Mouse (Mus musculus) hindbrain, embryonic 16.5 days (tissue): ENCODE data around the gene Sec24c. TPM values are rescaled to one million over a fixed set of nuclear protein-coding genes. Genes with fewer than 3 reads are reported as not detected.

Experiments used
- ATAC-seq: fragments of 200-750 bp; cut with Nextera tagmentation; 2 replicates; pipeline ENCODE4 v1.8.0; 2017; ENCODE audit warnings: moderate TSS enrichment, moderate library complexity
- H3K27ac ChIP-seq: fragments of 300-500 bp; sonication (generic); 2 replicates; pipeline ENCODE4 v1.5.1; 2014; ENCODE audit warnings: low read depth, mild to moderate bottlenecking, control low read depth, low read length, moderate library complexity
- H3K27me3 ChIP-seq: fragments of 300-500 bp; sonication (generic); replicated peaks from 2 replicates; pipeline ENCODE4 v1.6.1; 2014; ENCODE audit warnings: low read length; ENCODE audit not compliant: control insufficient read depth, insufficient read depth
- H3K36me3 ChIP-seq: fragments of 300-500 bp; sonication (generic); 2 replicates; pipeline ENCODE4 v1.6.1; 2014; ENCODE audit warnings: mild to moderate bottlenecking, low read length, moderate library complexity, mixed read lengths; ENCODE audit not compliant: control insufficient read depth, insufficient read depth
- H3K4me1 ChIP-seq: fragments of 300-500 bp; sonication (generic); 2 replicates; pipeline ENCODE4 v1.6.1; 2014; ENCODE audit warnings: low read depth, low read length; ENCODE audit not compliant: control insufficient read depth, insufficient read depth
- H3K4me2 ChIP-seq: fragments of 300-500 bp; sonication (generic); 2 replicates; pipeline ENCODE4 v1.6.1; 2014; ENCODE audit warnings: mild to moderate bottlenecking, low read length, control low read depth, moderate library complexity
- H3K4me3 ChIP-seq: fragments of 300-500 bp; sonication (generic); 2 replicates; pipeline ENCODE4 v1.5.1; 2014; ENCODE audit warnings: mild to moderate bottlenecking, low read length, control low read depth, moderate library complexity
- H3K9ac ChIP-seq: fragments of 300-500 bp; sonication (generic); 2 replicates; pipeline ENCODE4 v1.6.1; 2014; ENCODE audit warnings: low read depth, mild to moderate bottlenecking, control low read depth, low read length, moderate library complexity
- H3K9me3 ChIP-seq: fragments of 300-500 bp; sonication (generic); 2 replicates; pipeline ENCODE4 v1.6.1; 2014; ENCODE audit warnings: mild to moderate bottlenecking, low read length, moderate library complexity; ENCODE audit not compliant: control insufficient read depth
- WGBS: fragments of 180-500 bp; shearing (Covaris S2); extraction: QIAGEN DNeasy Blood & Tissue Kit; methylation state at CpG from one replicate; pipeline ENCODE4 v1.1.7; 2014; 5-methylcytosine and 5-hydroxymethylcytosine counted together
- polyA plus RNA-seq: library from polyadenylated mRNA; unstranded; fragments of >200 nt; fragmentation: Nextera tagmentation; extraction: Ambion mirVana; gene quantifications from 2 replicates; pipeline ENCODE4 v1.2.1, GENCODE M21; 2015

Sec24c gene
- polyA plus RNA-seq, 1 experiment from 2014 or later = 80.6 TPM

DNA sequence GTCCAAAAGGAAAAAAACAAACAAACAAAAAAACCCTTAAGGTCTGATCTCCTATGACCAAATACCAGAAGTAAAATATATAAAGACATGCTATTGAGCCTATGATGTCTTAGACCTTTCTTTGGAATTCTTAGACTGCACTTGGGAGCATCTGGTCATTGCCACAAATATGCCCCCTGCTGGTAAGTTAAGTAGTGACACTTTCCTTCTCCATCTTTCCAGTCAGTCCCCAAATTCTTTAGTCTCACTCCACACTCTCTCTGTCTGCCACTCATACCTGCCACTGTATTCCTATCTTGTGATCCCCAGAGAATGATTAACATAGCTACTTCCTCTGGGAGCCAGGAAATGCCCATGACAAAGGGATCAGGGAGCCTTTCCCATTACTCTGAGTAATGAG lies 15.8 kb upstream of the Sec24c start:
- Histone ChIP-seq H3K27ac (no peak overlapping the region), H3K9ac (no peak overlapping the region), H3K4me2 (no peak overlapping the region), H3K36me3 (no peaks in the 10 kb centered on the region), H3K4me3 (no peak overlapping the region), H3K27me3 (no peaks in the 10 kb centered on the region), H3K9me3 (no peaks in the 10 kb centered on the region), H3K4me1 (peaks cover 11% of the 10 kb centered on the region; the same call in 1 of the 2 replicates)
- no peak for ATAC-seq

DNA sequence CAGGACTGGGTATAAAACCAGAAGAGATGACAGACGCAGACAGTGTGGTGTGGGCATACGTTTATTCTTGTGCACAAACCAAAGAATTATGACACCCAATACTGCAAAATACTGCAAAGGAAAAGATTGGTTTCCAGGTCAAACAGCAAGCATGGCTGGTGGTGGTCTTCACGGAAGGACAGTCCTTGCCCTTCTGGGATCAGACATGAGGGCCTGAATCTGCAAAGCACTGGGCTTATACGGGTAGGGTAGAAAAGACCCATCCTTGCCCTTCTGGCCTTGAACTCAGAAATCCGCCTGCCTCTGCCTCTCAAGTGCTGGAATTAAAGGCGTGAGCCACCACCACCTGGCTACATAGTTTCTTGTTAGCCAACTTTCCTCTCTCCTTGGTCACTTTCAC lies 15.2 kb upstream of the Sec24c start:
- Histone ChIP-seq H3K27ac (no peak overlapping the region), H3K36me3 (no peaks in the 10 kb centered on the region), H3K4me3 (no peak overlapping the region), H3K4me1 (peaks cover 11% of the 10 kb centered on the region; the same call in 1 of the 2 replicates), H3K27me3 (no peaks in the 10 kb centered on the region), H3K9ac (no peak overlapping the region), H3K4me2 (no peak overlapping the region), H3K9me3 (no peaks in the 10 kb centered on the region)
- ATAC-seq = no peak
- WGBS = 84% methylated on average over 6 of the region's 6 CpGs

DNA sequence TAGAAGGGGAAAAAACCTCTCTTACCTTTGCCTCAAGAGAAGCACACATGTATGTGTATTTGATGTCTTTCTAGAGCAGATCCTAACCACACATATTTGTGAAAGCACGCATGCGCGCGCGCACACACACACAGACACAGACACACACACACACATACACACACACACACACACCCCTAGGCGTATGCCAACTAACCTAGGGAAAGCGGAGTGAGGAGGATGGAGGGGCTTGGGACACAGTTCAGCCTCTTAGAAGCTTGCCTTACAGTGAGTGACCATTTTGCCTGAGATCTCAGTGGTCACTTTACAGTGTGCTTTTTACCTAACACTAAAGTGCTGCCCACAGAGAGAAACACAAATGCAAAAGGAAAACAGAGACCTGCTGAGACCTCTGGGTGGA lies 14.4 kb upstream of the Sec24c start:
- no peak overlapping the region for H3K4me2 ChIP-seq
- no peak overlapping the region for H3K9ac ChIP-seq
- no peak overlapping the region for H3K4me3 ChIP-seq
- 96% methylated on average over 7 of the region's 7 CpGs for WGBS
- ATAC-seq = no peak
- H3K4me1 ChIP-seq = peaks cover 11% of the 10 kb centered on the region; the same call in 1 of the 2 replicates
- no peak overlapping the region for H3K27ac ChIP-seq
- H3K9me3 ChIP-seq = no peaks in the 10 kb centered on the region
- H3K36me3 ChIP-seq = no peaks in the 10 kb centered on the region
- no peaks in the 10 kb centered on the region for H3K27me3 ChIP-seq

DNA sequence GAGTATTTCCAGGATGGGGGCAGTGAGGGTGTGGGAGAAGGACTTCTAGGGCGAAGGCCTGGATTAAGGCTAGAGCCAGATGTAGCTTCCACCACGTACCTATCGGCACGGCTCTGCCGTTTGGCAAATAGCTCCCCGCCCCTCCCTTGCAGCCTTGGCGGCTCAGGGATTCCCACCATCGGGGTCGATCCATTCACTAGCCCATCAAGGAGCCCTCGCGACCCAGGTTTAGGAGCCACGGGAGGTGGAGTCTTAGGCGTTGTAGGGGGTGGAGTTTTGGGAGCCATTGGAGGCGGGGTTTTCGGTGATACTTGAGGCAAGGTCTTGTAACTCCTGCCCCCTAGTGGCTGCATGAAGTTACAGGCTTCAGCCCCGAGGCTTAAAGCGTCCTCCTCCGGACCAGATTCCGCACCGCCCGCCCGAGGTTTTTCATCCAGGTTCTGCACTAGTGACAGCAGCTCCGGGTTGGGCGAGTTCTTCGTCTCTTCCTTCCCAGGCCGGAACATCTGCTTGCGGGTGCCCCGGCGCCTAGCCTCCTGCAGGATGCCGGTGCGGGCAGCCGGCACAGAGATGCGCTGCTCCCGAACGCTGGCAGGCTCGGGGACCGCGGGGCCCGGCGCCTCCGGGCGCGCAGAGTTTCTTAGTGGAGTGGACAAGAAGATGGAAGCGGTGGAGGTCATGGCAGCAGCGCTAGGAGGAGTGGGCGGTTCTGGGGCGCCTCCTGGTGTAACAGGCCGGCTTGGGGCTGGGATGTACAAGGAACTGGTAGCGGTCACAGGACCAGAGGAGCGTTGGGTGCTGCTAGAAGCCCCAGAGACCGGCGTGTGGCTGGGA lies 13.1 kb upstream of the Sec24c start:
- WGBS = under 1% methylated on average over 50 of the region's 52 CpGs
- Histone ChIP-seq H3K4me2 (peak overlapping the region; percentile 76), H3K27ac (peak overlapping the region; percentile 93), H3K36me3 (no peaks in the 10 kb centered on the region), H3K9ac (peak overlapping the region; percentile 85), H3K4me1 (peaks cover 11% of the 10 kb centered on the region; the same call in 1 of the 2 replicates), H3K4me3 (peak overlapping the region; percentile 79), H3K27me3 (no peaks in the 10 kb centered on the region), H3K9me3 (no peaks in the 10 kb centered on the region)
- ATAC-seq = peak; percentile 87

DNA sequence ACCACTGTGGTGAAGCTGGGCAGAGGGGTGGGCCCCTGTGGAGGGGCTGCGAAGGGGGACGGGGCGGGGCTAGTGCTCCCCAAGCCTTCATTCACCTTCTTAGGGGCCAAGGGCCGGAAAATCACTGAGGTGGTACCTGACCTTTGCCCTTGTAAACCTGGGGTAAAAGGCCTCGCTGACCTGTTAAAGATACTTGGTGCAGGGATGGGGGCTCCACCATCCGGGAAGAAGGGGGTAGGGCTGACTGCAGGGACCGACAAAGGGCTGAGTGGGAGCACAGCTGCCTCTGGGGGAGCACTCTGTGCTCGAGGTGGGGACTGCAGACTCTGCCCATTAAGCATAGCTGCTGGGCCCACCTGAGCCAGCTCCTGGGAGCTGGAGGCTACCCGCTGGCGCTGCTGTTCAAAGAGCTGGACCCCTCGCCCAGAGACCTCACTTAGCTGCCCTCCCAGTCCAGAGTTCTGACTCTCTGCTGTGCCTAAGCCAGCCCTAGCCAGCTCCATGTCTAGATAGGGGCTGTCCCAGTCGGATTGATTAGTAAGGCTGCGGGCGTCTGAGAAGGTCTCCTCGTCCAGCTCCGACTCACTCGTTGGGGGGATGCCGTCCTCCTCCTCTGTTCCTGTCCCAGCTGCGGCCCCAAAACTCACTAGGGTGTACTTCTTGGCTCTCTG lies 12.3 kb upstream of the Sec24c start:
- Histone ChIP-seq H3K4me1 (peaks cover 11% of the 10 kb centered on the region; the same call in 1 of the 2 replicates), H3K27me3 (no peaks in the 10 kb centered on the region), H3K9me3 (no peaks in the 10 kb centered on the region), H3K4me2 (peak overlapping the region; percentile 76), H3K4me3 (peak overlapping the region; percentile 79), H3K9ac (peak overlapping the region; percentile 85), H3K36me3 (no peaks in the 10 kb centered on the region), H3K27ac (peak overlapping the region; percentile 93)
- WGBS = 7% methylated on average over 19 of the region's 19 CpGs
- ATAC-seq = peak; percentile 51

DNA sequence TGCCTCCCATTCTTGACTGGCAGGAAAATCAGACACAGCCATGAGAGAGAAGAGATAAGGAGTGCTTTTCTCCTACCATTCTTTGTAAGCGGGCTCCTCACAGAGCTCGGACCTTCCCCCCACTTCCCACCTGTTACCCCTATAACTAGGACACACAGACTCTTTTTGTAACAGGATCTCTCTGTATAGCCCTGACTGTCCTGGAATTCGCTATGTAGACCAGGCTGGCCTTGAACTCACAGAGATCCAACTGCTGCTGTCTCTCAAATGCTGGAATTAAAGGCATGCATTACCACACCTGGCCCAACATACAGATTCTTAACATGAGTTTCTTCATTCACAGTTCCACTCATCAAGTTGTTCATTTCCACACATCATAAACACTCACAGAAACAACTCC lies 11.4 kb upstream of the Sec24c start:
- no peak overlapping the region for H3K27ac ChIP-seq
- H3K9ac ChIP-seq = peak overlapping the region; percentile 85; the same call in 1 of the 2 replicates
- 87% methylated on average over 3 of the region's 3 CpGs for WGBS
- H3K27me3 ChIP-seq = no peaks in the 10 kb centered on the region
- H3K4me1 ChIP-seq = peaks cover 11% of the 10 kb centered on the region; the same call in 1 of the 2 replicates
- no peaks in the 10 kb centered on the region for H3K9me3 ChIP-seq
- no peaks in the 10 kb centered on the region for H3K36me3 ChIP-seq
- H3K4me2 ChIP-seq = peak overlapping the region; percentile 76
- ATAC-seq = no peak
- H3K4me3 ChIP-seq = no peak overlapping the region

DNA sequence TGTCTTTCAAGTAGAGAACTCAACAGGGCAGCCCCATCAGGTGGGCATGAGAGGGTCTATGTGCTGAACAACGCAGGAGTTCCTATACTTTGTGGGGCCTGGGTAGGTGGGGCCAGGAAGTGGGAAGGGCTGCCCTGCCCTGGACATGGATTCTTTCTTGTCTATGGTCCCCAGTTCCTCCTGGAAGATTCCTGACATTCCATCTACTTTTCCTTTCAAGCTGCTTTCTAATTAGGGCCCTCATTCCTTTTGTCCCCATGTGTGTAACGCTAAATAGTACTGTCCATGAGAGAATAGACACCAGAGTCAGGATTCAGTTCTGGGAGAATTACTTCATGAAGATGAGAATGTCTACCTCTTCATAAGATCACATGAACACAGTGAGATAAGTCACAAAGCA lies 10.5 kb upstream of the Sec24c start:
- ATAC-seq = no peak
- H3K4me3 ChIP-seq = no peak overlapping the region
- H3K9ac ChIP-seq = no peak overlapping the region
- WGBS = 81% methylated on average over 2 of the region's 2 CpGs
- no peaks in the 10 kb centered on the region for H3K36me3 ChIP-seq
- H3K9me3 ChIP-seq = no peaks in the 10 kb centered on the region
- H3K4me1 ChIP-seq = peaks cover 11% of the 10 kb centered on the region; the same call in 1 of the 2 replicates
- no peaks in the 10 kb centered on the region; the same call in 1 of the 2 replicates for H3K27me3 ChIP-seq
- H3K27ac ChIP-seq = no peak overlapping the region
- H3K4me2 ChIP-seq = no peak overlapping the region

DNA sequence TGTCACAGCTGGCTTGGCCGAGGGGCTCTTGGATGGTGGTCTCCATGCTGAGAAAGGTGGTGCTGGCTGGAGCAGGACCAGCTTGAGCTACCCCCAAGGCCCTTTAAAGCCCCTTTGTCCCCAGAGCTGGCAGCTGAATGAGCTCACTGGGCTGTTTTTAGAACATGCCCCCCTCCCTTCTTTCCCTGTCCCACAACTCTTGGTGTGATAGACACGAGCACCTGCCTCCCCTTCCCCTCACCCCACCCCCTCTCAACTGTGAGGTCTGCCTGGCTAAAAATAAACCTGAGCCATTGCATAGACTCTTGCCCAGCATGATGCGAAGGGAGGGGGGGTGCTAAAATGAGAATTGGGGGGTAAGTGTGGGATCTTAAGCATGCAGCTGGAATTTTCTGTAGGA lies 9.7 kb upstream of the Sec24c start:
- Histone ChIP-seq H3K9me3 (no peaks in the 10 kb centered on the region), H3K27ac (no peak overlapping the region), H3K4me3 (no peak overlapping the region), H3K27me3 (peaks cover 2% of the 10 kb centered on the region; the same call in 1 of the 2 replicates), H3K36me3 (no peaks in the 10 kb centered on the region), H3K4me1 (peaks cover 11% of the 10 kb centered on the region; the same call in 1 of the 2 replicates), H3K9ac (no peak overlapping the region), H3K4me2 (no peak overlapping the region)
- 54% methylated on average over 3 of the region's 3 CpGs for WGBS
- ATAC-seq = no peak

DNA sequence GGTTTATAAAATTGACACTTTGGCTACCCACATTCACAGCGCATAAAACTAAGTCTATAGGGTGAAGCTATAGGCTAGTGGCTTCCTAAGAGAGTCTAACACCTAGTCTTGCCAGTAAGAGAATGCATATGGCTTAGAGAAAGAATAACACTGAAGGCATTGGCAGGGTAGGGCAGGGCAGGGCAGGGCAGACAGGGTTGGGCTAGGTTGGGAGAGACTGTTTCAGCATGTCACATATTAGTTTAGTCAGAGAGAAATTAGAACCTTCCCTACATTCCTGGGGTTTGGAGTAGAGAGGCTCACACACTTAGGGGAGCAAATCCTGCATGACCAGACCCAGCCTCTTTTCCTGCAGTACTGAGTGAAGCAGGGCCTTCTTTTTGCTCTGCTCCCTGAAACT lies 6.6 kb upstream of the Sec24c start:
- H3K4me3 ChIP-seq = no peak overlapping the region
- H3K9me3 ChIP-seq = no peaks in the 10 kb centered on the region
- H3K27me3 ChIP-seq = peaks cover 7% of the 10 kb centered on the region; the same call in 1 of the 2 replicates
- no peak overlapping the region for H3K27ac ChIP-seq
- H3K9ac ChIP-seq = no peak overlapping the region
- H3K4me1 ChIP-seq = peaks cover 1% of the 10 kb centered on the region; the same call in 1 of the 2 replicates
- no peak for ATAC-seq
- 78% methylated on average over 1 of the region's 1 CpGs for whole genome bisulfite sequencing
- H3K4me2 ChIP-seq = no peak overlapping the region
- no peaks in the 10 kb centered on the region for H3K36me3 ChIP-seq
